Mouse (Mus musculus) forebrain, embryonic 11.5 days (tissue): Measurements from ENCODE around the gene Gm13199. TPM values are rescaled to one million over a fixed set of nuclear protein-coding genes. Genes with fewer than 3 reads are reported as not detected.
A peak's percentile ranks its signal among the peaks of the same experiment; 100 is the strongest.

ENCODE experiments used
- ATAC-seq: fragments of 200-750 bp; cut with Nextera tagmentation; replicated peaks from 2 replicates; pipeline ENCODE4 v1.8.0; 2017; ENCODE audit warnings: moderate TSS enrichment; ENCODE audit not compliant: low FRiP score
- DNase-seq: peaks from one replicate; pipeline ENCODE4 v3.0.0-alpha.2; 2017; ENCODE audit warnings: low spot score
- H3K27ac ChIP-seq: fragments of 300-500 bp; sonication (generic); 2 replicates; pipeline ENCODE4 v1.5.1; 2014; ENCODE audit warnings: low read depth, low read length
- H3K27me3 ChIP-seq: fragments of 300-500 bp; sonication (generic); 2 replicates; pipeline ENCODE4 v1.6.1; 2014; ENCODE audit warnings: mild to moderate bottlenecking, low read length, mixed read lengths; ENCODE audit not compliant: control insufficient read depth, insufficient read depth
- H3K36me3 ChIP-seq: fragments of 300-500 bp; sonication (generic); 2 replicates; pipeline ENCODE4 v1.6.1; 2014; ENCODE audit warnings: mild to moderate bottlenecking, low read length, moderate library complexity, mixed read lengths; ENCODE audit not compliant: control insufficient read depth, insufficient read depth
- H3K4me1 ChIP-seq: fragments of 300-500 bp; sonication (generic); replicated peaks from 2 replicates; pipeline ENCODE4 v1.6.1; 2014; ENCODE audit warnings: low read length, mixed read lengths; ENCODE audit not compliant: control insufficient read depth, insufficient read depth
- H3K4me2 ChIP-seq: fragments of 300-500 bp; sonication (generic); 2 replicates; pipeline ENCODE4 v1.6.1; 2014; ENCODE audit warnings: low read depth, mild to moderate bottlenecking, low read length, moderate library complexity, mixed read lengths; ENCODE audit not compliant: severe bottlenecking
- H3K4me3 ChIP-seq: fragments of 300-500 bp; sonication (generic); 2 replicates; pipeline ENCODE4 v1.5.1; 2014; ENCODE audit warnings: low read depth, low read length
- H3K9ac ChIP-seq: fragments of 300-500 bp; sonication (generic); 2 replicates; pipeline ENCODE4 v1.6.1; 2014; ENCODE audit warnings: low read length
- H3K9me3 ChIP-seq: fragments of 300-500 bp; sonication (generic); 2 replicates; pipeline ENCODE4 v1.6.1; 2016; ENCODE audit warnings: low read length, mixed read lengths; ENCODE audit not compliant: control insufficient read depth
- WGBS: fragments of 180-500 bp; shearing (Covaris S2); extraction: QIAGEN DNeasy Blood & Tissue Kit; methylation state at CpG from one replicate; pipeline ENCODE4 v1.1.7; 2014; 5-methylcytosine and 5-hydroxymethylcytosine counted together
- polyA plus RNA-seq: library from polyadenylated mRNA; unstranded; fragments of >200 nt; fragmentation: Nextera tagmentation; extraction: Ambion mirVana; gene quantifications from 2 replicates; pipeline ENCODE4 v1.2.1, GENCODE M21; 2014

The Gm13199 gene
- polyA plus RNA-seq = 2.3 and 2.9 TPM in 2 replicates

- Histone ChIP-seq H3K27ac (no peak within 1 kb of the TSS), H3K4me3 (no peak within 1 kb of the TSS), H3K4me1 (no peaks in the 10 kb centered on the region), H3K9me3 (no peaks in the 10 kb centered on the region), H3K9ac (no peak within 1 kb of the TSS), H3K36me3 (no peaks in the 10 kb centered on the region; the same call in 1 of the 2 replicates), H3K27me3 (no peaks in the 10 kb centered on the region), H3K4me2 (no peak within 1 kb of the TSS)
- WGBS = 93% methylated on average over 3 of the region's 3 CpGs
- DNase-seq (no peak), ATAC-seq (no peak)
Measured at GRCm38 (mm10) chr2:5862834-5863233, at the start of gene Gm13199. Gene Gm13199, minus strand, starts transcription at chr2:5862934.

- no peaks in the 10 kb centered on the region for H3K9me3 ChIP-seq
- H3K4me1 ChIP-seq = no peaks in the 10 kb centered on the region
- DNase-seq (no peak), ATAC-seq (no peak)
- H3K27ac ChIP-seq = no peak overlapping the region
- no peaks in the 10 kb centered on the region for H3K36me3 ChIP-seq
- WGBS = 84% methylated on average over 16 of the region's 16 CpGs
- no peak overlapping the region for H3K4me2 ChIP-seq
- H3K27me3 ChIP-seq = no peaks in the 10 kb centered on the region
- no peak overlapping the region for H3K9ac ChIP-seq
- H3K4me3 ChIP-seq = no peak overlapping the region
Measured at GRCm38 (mm10) chr2:5911282-5911965, 48.7 kb upstream of the Gm13199 start.

- no peaks in the 10 kb centered on the region for H3K36me3 ChIP-seq
- WGBS = 48% methylated on average over 3 of the region's 3 CpGs
- DNase-seq (peak; percentile 69), ATAC-seq (no peak)
- H3K9ac ChIP-seq = no peak overlapping the region
- no peak overlapping the region for H3K27ac ChIP-seq
- H3K4me2 ChIP-seq = no peak overlapping the region
- no peaks in the 10 kb centered on the region for H3K9me3 ChIP-seq
- H3K4me3 ChIP-seq = no peak overlapping the region
- H3K4me1 ChIP-seq = no peaks in the 10 kb centered on the region
- no peaks in the 10 kb centered on the region for H3K27me3 ChIP-seq
Measured at GRCm38 (mm10) chr2:5906625-5907024, 43.9 kb upstream of the Gm13199 start.

DNA sequence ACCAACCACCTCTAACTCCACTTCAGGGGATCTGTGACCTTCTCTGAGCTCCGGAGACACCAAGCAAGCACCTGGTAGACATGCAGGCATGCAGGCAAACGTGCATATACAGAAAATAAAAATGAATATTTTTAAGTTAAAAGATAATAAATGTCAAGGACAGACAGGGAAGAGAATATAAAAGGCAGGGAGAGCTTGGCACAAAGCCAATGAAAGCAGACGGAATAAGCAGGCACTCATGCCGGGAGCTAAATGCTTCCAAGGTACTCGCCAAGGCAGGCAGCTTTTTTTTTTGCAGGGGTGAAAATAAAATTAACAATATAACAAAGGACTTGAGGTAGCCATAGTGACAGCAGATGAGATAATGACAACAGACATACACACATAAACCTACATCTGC lies 43.4 kb upstream of the Gm13199 start:
- no peak for DNase-seq
- Histone ChIP-seq H3K4me2 (no peak overlapping the region), H3K27ac (no peak overlapping the region), H3K9me3 (no peaks in the 10 kb centered on the region), H3K27me3 (no peaks in the 10 kb centered on the region), H3K36me3 (no peaks in the 10 kb centered on the region), H3K4me1 (no peaks in the 10 kb centered on the region), H3K4me3 (no peak overlapping the region), H3K9ac (no peak overlapping the region)
- WGBS = 69% methylated on average over 5 of the region's 5 CpGs
- ATAC-seq = no peak

- 57% methylated on average over 5 of the region's 5 CpGs for WGBS
- no peaks in the 10 kb centered on the region for H3K4me1 ChIP-seq
- no peak overlapping the region for H3K9ac ChIP-seq
- DNase-seq (no peak), ATAC-seq (no peak)
- no peaks in the 10 kb centered on the region for H3K36me3 ChIP-seq
- H3K9me3 ChIP-seq = no peaks in the 10 kb centered on the region
- H3K27me3 ChIP-seq = no peaks in the 10 kb centered on the region
- no peak overlapping the region for H3K27ac ChIP-seq
- H3K4me2 ChIP-seq = no peak overlapping the region
- no peak overlapping the region for H3K4me3 ChIP-seq
Measured at GRCm38 (mm10) chr2:5900145-5900544, 37.4 kb upstream of the Gm13199 start.

GRCm38 (mm10) chr2:5894843-5895570 lies 32.3 kb upstream of the Gm13199 start, which contains the start of gene Sec61a2:
Gene Sec61a2, minus strand, starts transcription at chr2:5895432.
- DNase-seq = peak; percentile 100
- H3K9me3 ChIP-seq = no peaks in the 10 kb centered on the region
- no peaks in the 10 kb centered on the region for H3K27me3 ChIP-seq
- WGBS = 1% methylated on average over 62 of the region's 62 CpGs
- H3K27ac ChIP-seq = peak within 1 kb of the TSS; percentile 68; the same call in 1 of the 2 replicates
- peak within 1 kb of the TSS; percentile 78 for H3K4me3 ChIP-seq
- no peaks in the 10 kb centered on the region; the same call in 1 of the 2 replicates for H3K36me3 ChIP-seq
- peak within 1 kb of the TSS; percentile 86 for H3K9ac ChIP-seq
- peaks cover 4% of the 10 kb centered on the region; the same call in 1 of the 2 replicates for H3K4me1 ChIP-seq
- H3K4me2 ChIP-seq = peak within 1 kb of the TSS; percentile 56
- ATAC-seq = peak; percentile 100

GRCm38 (mm10) chr2:5894296-5894695 lies 31.6 kb upstream of the Gm13199 start:
- H3K4me1 ChIP-seq = peaks cover 4% of the 10 kb centered on the region; the same call in 1 of the 2 replicates
- 54% methylated on average over 11 of the region's 11 CpGs for WGBS
- DNase-seq = no peak
- peak overlapping the region; percentile 86 for H3K9ac ChIP-seq
- H3K36me3 ChIP-seq = no peaks in the 10 kb centered on the region; the same call in 1 of the 2 replicates
- H3K4me3 ChIP-seq = peak overlapping the region; percentile 78
- H3K27ac ChIP-seq = no peak overlapping the region
- H3K27me3 ChIP-seq = no peaks in the 10 kb centered on the region
- H3K4me2 ChIP-seq = peak overlapping the region; percentile 56
- ATAC-seq = no peak
- H3K9me3 ChIP-seq = no peaks in the 10 kb centered on the region

GRCm38 (mm10) chr2:5889412-5889811 lies 26.7 kb upstream of the Gm13199 start:
- ATAC-seq = no peak

More at GRCm38 (mm10) chr2:5889412-5889811, 26.7 kb upstream of the Gm13199 start:
- H3K4me3 ChIP-seq = no peak overlapping the region
- peaks cover 5% of the 10 kb centered on the region for H3K36me3 ChIP-seq
- H3K27me3 ChIP-seq = no peaks in the 10 kb centered on the region
- H3K9ac ChIP-seq = no peak overlapping the region
- no peaks in the 10 kb centered on the region for H3K9me3 ChIP-seq
- WGBS = 72% methylated on average over 2 of the region's 2 CpGs
- H3K4me1 ChIP-seq = peaks cover 4% of the 10 kb centered on the region; the same call in 1 of the 2 replicates
- H3K4me2 ChIP-seq = no peak overlapping the region
- no peak for DNase-seq
- no peak overlapping the region for H3K27ac ChIP-seq
